Comparison of ENCODE assay signal across 8 mouse cellular contexts in the genomic region with DNA sequence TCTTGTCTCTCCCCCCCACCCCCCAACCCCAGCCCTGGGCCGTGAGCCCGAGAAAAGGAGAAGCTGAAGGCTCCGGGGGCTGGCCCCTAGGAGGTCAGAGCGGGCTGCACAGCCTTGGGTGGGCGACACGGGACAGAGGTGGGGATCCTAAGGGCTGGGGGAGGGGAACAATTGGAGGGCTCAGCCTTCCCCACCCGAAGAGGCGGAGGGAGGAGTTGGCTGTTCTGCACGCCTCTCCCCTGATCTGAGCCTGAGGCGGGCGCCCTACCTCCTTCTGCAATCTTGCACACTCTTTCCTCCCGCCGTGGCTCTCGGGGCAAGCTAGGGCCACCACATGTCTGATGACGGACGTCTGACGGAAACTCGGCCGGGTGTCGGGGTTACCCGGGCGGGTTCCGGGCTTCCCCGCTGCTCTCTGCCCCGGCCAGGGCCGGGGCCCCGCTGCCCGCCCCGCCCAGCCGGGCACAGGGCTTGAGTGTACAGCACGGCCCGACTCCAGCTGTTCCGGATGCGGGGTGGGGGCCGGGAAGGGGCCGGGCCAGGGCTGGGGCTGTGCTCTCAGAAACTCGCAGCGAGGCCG. TPM values are rescaled to one million over a fixed set of nuclear protein-coding genes. Genes with fewer than 3 reads are reported as not detected.
DNase-seq lines count a peak whose midpoint lies in the region; ATAC-seq lines count a peak whose summit lies in the region.

No protein-coding gene starts in this region.

- H3K4me2 ChIP-seq in midbrain, embryonic 13.5 days (replicated peaks): peak overlapping the region; percentile 17; the same call in 1 of the 2 replicates

- peak overlapping the region; percentile 33 for H3K4me3 ChIP-seq in brown adipose tissue, adult 24 weeks (ENCODE audit: insufficient read depth, low read depth, low read length)
- 0 out of 2 replicates have a peak overlapping the region, but pooled peaks have one; percentile 1 for H3K4me3 ChIP-seq in midbrain, embryonic 13.5 days (replicated peaks)

- peaks cover 97% of the 10 kb centered on the region for H3K27me3 ChIP-seq in midbrain, embryonic 13.5 days

- H3K4me1 ChIP-seq in brown adipose tissue, adult 24 weeks (ENCODE audit: control insufficient read depth, insufficient read depth, insufficient read length, low read length): peaks cover 5% of the 10 kb centered on the region; the same call in 1 of the 2 replicates
- H3K4me1 ChIP-seq in midbrain, embryonic 13.5 days (replicated peaks): peaks cover 29% of the 10 kb centered on the region

- no peak overlapping the region for H3K9ac ChIP-seq in midbrain, embryonic 13.5 days (replicated peaks)

- H3K27ac ChIP-seq in brown adipose tissue, adult 24 weeks (replicated peaks; ENCODE audit: low read depth, low read length): no peak overlapping the region
- H3K27ac ChIP-seq in midbrain, embryonic 13.5 days: no peak overlapping the region

- H3K9me3 ChIP-seq in midbrain, embryonic 13.5 days: no peaks in the 10 kb centered on the region

- DNase-seq in adrenal gland, adult 2 months: peak; percentile 41
- no peak for DNase-seq in adrenal gland, adult 8-10 months
- peak; percentile 69 for DNase-seq in kidney, postnatal 10 days
- DNase-seq in layer of hippocampus, postnatal 14 days (ENCODE audit: low spot score in 2 of 2): no peak
- DNase-seq in left cerebral cortex, adult 18-20 months (ENCODE audit: low spot score in 2 of 2): no peak

- no peaks in the 10 kb centered on the region for H3K36me3 ChIP-seq in midbrain, embryonic 13.5 days

- peak; percentile 75 for ATAC-seq in granulocyte monocyte progenitor cell, adult 5-6 weeks (replicated peaks; ENCODE audit: poor library complexity, severe bottlenecking)
- ATAC-seq in midbrain, embryonic 13.5 days: peak; percentile 62; the same call in 1 of the 2 replicates

- WGBS in midbrain, embryonic 13.5 days: under 1% methylated on average over 37 of the region's 39 CpGs

RNA-seq across cellular contexts. Expression of gene Lbx1, which starts 0.8 kb away (rescaled TPM):
- under 1 TPM in 1 of 2 experiments, not detected in 1; 0.17 TPM for total RNA-seq in adrenal gland, adult 2 months (2021)
- 0.21 TPM in 1 of 2 replicates, not detected in the other for polyA plus RNA-seq in adrenal gland, adult 2 months (2012; rRNA removed)
- total RNA-seq in adrenal gland, adult 8-10 months (2022): not detected
- 0.75 TPM in 1 of 2 replicates, not detected in the other for polyA plus RNA-seq in brown adipose tissue, adult 24 weeks (2012; ENCODE audit: insufficient read depth, insufficient read length, missing spikeins)
- total RNA-seq in granulocyte monocyte progenitor cell, adult 5-6 weeks (2014; fragmentation: Nextera tagmentation): not detected in 2 replicates
- not detected in 2 replicates for total RNA-seq in granulocyte monocyte progenitor cell, adult 5-6 weeks (2017)
- 0.13 TPM in 2 replicates for polyA plus RNA-seq in midbrain, embryonic 13.5 days (2015; fragmentation: Nextera tagmentation; extraction: Ambion mirVana)
- total RNA-seq in layer of hippocampus, postnatal 14 days (2021): not detected
- total RNA-seq in left cerebral cortex, adult 18-20 months (2021): not detected

Comparison
In these comparisons a context has a peak if more than half of its experiments do, and no peak if none do; other contexts are left out.
1. DNase-seq: peak in adrenal gland, adult 2 months (single experiment) and kidney, postnatal 10 days (single experiment); none in adrenal gland, adult 8-10 months (single experiment), layer of hippocampus, postnatal 14 days (0 of 2) and left cerebral cortex, adult 18-20 months (0 of 2).